Mouse (Mus musculus) limb, embryonic 11.5 days (tissue): Measurements from ENCODE around the gene Olfr1019. TPM values are rescaled to one million over a fixed set of nuclear protein-coding genes. Genes with fewer than 3 reads are reported as not detected.

ENCODE experiments used
- ATAC-seq: fragments of 200-750 bp; cut with Nextera tagmentation; 2 replicates; pipeline ENCODE4 v1.8.0; 2017; ENCODE audit warnings: low read depth; ENCODE audit not compliant: insufficient number of reproducible peaks, low FRiP score, low TSS enrichment
- DNase-seq: peaks from one replicate; pipeline ENCODE4 v3.0.0-alpha.2; 2015; ENCODE audit warnings: low spot score
- H3K27ac ChIP-seq: fragments of 300-500 bp; sonication (generic); replicated peaks from 2 replicates; pipeline ENCODE4 v1.5.1; 2014; ENCODE audit warnings: low read depth, mild to moderate bottlenecking, low read length
- H3K27me3 ChIP-seq: fragments of 300-500 bp; sonication (generic); 2 replicates; pipeline ENCODE4 v1.6.1; 2014; ENCODE audit warnings: mild to moderate bottlenecking, low read length, mixed read lengths; ENCODE audit not compliant: control insufficient read depth, insufficient read depth
- H3K36me3 ChIP-seq: fragments of 300-500 bp; sonication (generic); 2 replicates; pipeline ENCODE4 v1.6.1; 2014; ENCODE audit warnings: mild to moderate bottlenecking, low read length, moderate library complexity, mixed read lengths; ENCODE audit not compliant: control insufficient read depth, insufficient read depth
- H3K4me1 ChIP-seq: fragments of 300-500 bp; sonication (generic); 2 replicates; pipeline ENCODE4 v1.6.1; 2014; ENCODE audit warnings: low read length, mixed read lengths; ENCODE audit not compliant: control insufficient read depth, insufficient read depth
- H3K4me2 ChIP-seq: fragments of 300-500 bp; sonication (generic); 2 replicates; pipeline ENCODE4 v1.6.1; 2014; ENCODE audit warnings: low read depth, mild to moderate bottlenecking, moderate library complexity; ENCODE audit not compliant: severe bottlenecking
- H3K4me3 ChIP-seq: fragments of 300-500 bp; sonication (generic); 2 replicates; pipeline ENCODE4 v1.5.1; 2014; ENCODE audit warnings: low read depth, low read length
- H3K9ac ChIP-seq: fragments of 300-500 bp; sonication (generic); 2 replicates; pipeline ENCODE4 v1.6.1; 2014; ENCODE audit warnings: mild to moderate bottlenecking, low read length
- H3K9me3 ChIP-seq: fragments of 300-500 bp; sonication (generic); 2 replicates; pipeline ENCODE4 v1.6.1; 2016; ENCODE audit warnings: low read length; ENCODE audit not compliant: control insufficient read depth
- WGBS: fragments of 180-500 bp; shearing (Covaris S2); extraction: QIAGEN DNeasy Blood & Tissue Kit; methylation state at CpG from one replicate; pipeline ENCODE4 v1.1.7; 2014; 5-methylcytosine and 5-hydroxymethylcytosine counted together
- polyA plus RNA-seq: library from polyadenylated mRNA; unstranded; fragments of >200 nt; fragmentation: Nextera tagmentation; extraction: Ambion mirVana; gene quantifications from 2 replicates; pipeline ENCODE4 v1.2.1, GENCODE M21; 2014

Olfr1019 gene
- polyA plus RNA-seq, result not detected in 2 replicates

GRCm38 (mm10) chr2:85845383-85845782 is at the start of gene Olfr1019:
Olfr1019 (minus strand) TSS chr2:85845483.
- no peak within 1 kb of the TSS for H3K27ac ChIP-seq
- H3K4me3 ChIP-seq, result no peak within 1 kb of the TSS
- ATAC-seq (no peak), DNase-seq (no peak)
- no peaks in the 10 kb centered on the region for H3K27me3 ChIP-seq
- no peaks in the 10 kb centered on the region for H3K36me3 ChIP-seq
- H3K4me1 ChIP-seq, result no peaks in the 10 kb centered on the region
- no peaks in the 10 kb centered on the region for H3K9me3 ChIP-seq
- H3K4me2 ChIP-seq, result no peak within 1 kb of the TSS
- H3K9ac ChIP-seq, result no peak within 1 kb of the TSS

GRCm38 (mm10) chr2:85885340-85885739 is 40.1 kb upstream of the Olfr1019 start, which contains the start of gene Olfr1023:
Olfr1023 (plus strand) TSS chr2:85885640.
- Histone ChIP-seq H3K4me3 (no peak within 1 kb of the TSS), H3K4me1 (no peaks in the 10 kb centered on the region), H3K4me2 (no peak within 1 kb of the TSS), H3K27ac (no peak within 1 kb of the TSS), H3K9ac (no peak within 1 kb of the TSS), H3K36me3 (no peaks in the 10 kb centered on the region), H3K27me3 (no peaks in the 10 kb centered on the region), H3K9me3 (no peaks in the 10 kb centered on the region)
- 73% methylated on average over 2 of the region's 2 CpGs for WGBS
- DNase-seq, result no peak
- ATAC-seq, result no peak

GRCm38 (mm10) chr2:85868294-85868693 is 23.0 kb upstream of the Olfr1019 start, which contains the start of gene Olfr1022:
Olfr1022 (plus strand) TSS chr2:85868594.
- H3K36me3 ChIP-seq, result no peaks in the 10 kb centered on the region
- no peak within 1 kb of the TSS for H3K4me2 ChIP-seq
- H3K27ac ChIP-seq, result no peak within 1 kb of the TSS
- 41% methylated on average over 2 of the region's 2 CpGs for WGBS
- H3K9ac ChIP-seq, result no peak within 1 kb of the TSS
- DNase-seq, result no peak
- H3K27me3 ChIP-seq, result no peaks in the 10 kb centered on the region
- H3K4me3 ChIP-seq, result no peak within 1 kb of the TSS
- no peak for ATAC-seq
- no peaks in the 10 kb centered on the region for H3K9me3 ChIP-seq
- H3K4me1 ChIP-seq, result no peaks in the 10 kb centered on the region

GRCm38 (mm10) chr2:85846730-85847129 is 1.4 kb upstream of the Olfr1019 start, which contains the start of gene Olfr1020:
Olfr1020 (plus strand) TSS chr2:85847030.
- Histone ChIP-seq H3K27ac (no peak within 1 kb of the TSS), H3K27me3 (no peaks in the 10 kb centered on the region), H3K4me3 (no peak within 1 kb of the TSS), H3K4me2 (no peak within 1 kb of the TSS), H3K9ac (no peak within 1 kb of the TSS), H3K4me1 (no peaks in the 10 kb centered on the region), H3K9me3 (no peaks in the 10 kb centered on the region), H3K36me3 (no peaks in the 10 kb centered on the region)
- DNase-seq (no peak), ATAC-seq (no peak)
- 88% methylated on average over 1 of the region's 1 CpGs for WGBS

DNA sequence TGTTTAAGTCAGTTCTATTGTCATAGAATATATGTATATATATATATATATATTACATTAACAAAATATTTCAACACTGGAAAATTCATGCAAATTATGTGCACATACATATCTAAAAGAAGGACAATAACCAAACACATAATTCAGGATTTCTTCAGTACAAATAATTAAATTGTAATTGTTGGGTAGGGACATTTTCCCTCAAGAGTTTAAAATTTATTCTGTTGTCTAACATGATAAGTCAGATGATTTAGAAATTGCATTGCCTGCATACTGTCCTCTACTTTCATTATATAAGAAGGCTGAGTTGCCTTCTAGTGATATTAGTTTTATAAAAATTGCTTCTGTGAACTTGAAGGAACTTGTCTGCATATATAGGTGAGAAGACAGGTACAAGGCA is 27.1 kb downstream of the Olfr1019 start, which contains the start of gene Olfr1018:
Olfr1018 (plus strand) TSS at position 301 of the 400 bp plus-strand sequence.
- ATAC-seq (no peak), DNase-seq (no peak)
- Histone ChIP-seq H3K4me1 (no peaks in the 10 kb centered on the region), H3K9me3 (no peaks in the 10 kb centered on the region), H3K27me3 (no peaks in the 10 kb centered on the region), H3K36me3 (no peaks in the 10 kb centered on the region), H3K4me2 (no peak within 1 kb of the TSS), H3K27ac (no peak within 1 kb of the TSS), H3K4me3 (no peak within 1 kb of the TSS), H3K9ac (no peak within 1 kb of the TSS)

GRCm38 (mm10) chr2:85804501-85804900 is 40.8 kb downstream of the Olfr1019 start:
- no peak for DNase-seq
- no peaks in the 10 kb centered on the region for H3K9me3 ChIP-seq
- H3K9ac ChIP-seq, result no peak overlapping the region
- 61% methylated on average over 4 of the region's 4 CpGs for WGBS
- H3K36me3 ChIP-seq, result no peaks in the 10 kb centered on the region
- ATAC-seq, result no peak
- H3K4me1 ChIP-seq, result no peaks in the 10 kb centered on the region
- H3K27ac ChIP-seq, result no peak overlapping the region
- H3K4me2 ChIP-seq, result no peak overlapping the region
- no peaks in the 10 kb centered on the region for H3K27me3 ChIP-seq
- H3K4me3 ChIP-seq, result no peak overlapping the region

- H3K4me2 ChIP-seq, result no peak within 1 kb of the TSS
- no peaks in the 10 kb centered on the region for H3K27me3 ChIP-seq
- no peak within 1 kb of the TSS for H3K9ac ChIP-seq
- no peaks in the 10 kb centered on the region for H3K9me3 ChIP-seq
- no peak within 1 kb of the TSS for H3K4me3 ChIP-seq
- ATAC-seq (no peak), DNase-seq (no peak)
- 86% methylated on average over 2 of the region's 2 CpGs for WGBS
- no peaks in the 10 kb centered on the region for H3K36me3 ChIP-seq
- no peak within 1 kb of the TSS for H3K27ac ChIP-seq
- H3K4me1 ChIP-seq, result no peaks in the 10 kb centered on the region
Observed at GRCm38 (mm10) chr2:85802444-85802843, 42.8 kb downstream of the Olfr1019 start, which contains the start of gene Olfr1016. Olfr1016 (minus strand) TSS chr2:85802544.

GRCm38 (mm10) chr2:85792331-85792730 is 53.0 kb downstream of the Olfr1019 start:
- Histone ChIP-seq H3K36me3 (no peaks in the 10 kb centered on the region), H3K9me3 (no peaks in the 10 kb centered on the region), H3K27me3 (no peaks in the 10 kb centered on the region), H3K4me2 (no peak overlapping the region), H3K4me3 (no peak overlapping the region), H3K9ac (no peak overlapping the region), H3K4me1 (no peaks in the 10 kb centered on the region), H3K27ac (no peak overlapping the region)
- ATAC-seq, result no peak
- 76% methylated on average over 2 of the region's 2 CpGs for WGBS
- no peak for DNase-seq
